19 mouse cellular contexts compared by ENCODE assay signal in genomic region chr1:182284795-182285194, GRCm38 (mm10). TPM values are rescaled to one million over a fixed set of nuclear protein-coding genes. Genes with fewer than 3 reads are reported as not detected.
DNase-seq lines count a peak whose midpoint lies in the region; ATAC-seq lines count a peak whose summit lies in the region.
"Had no signal": no experiment of that assay in that cellular context is flagged by ENCODE, and none has a peak within 500 bp of the region (broad histone marks: within the 10 kb centered on the region; RNA-seq: fewer than 3 reads in every experiment).

No protein-coding gene starts in this region.

- no peaks in the 10 kb centered on the region for H3K36me3 ChIP-seq in intestine, embryonic 14.5 days (ENCODE audit: control insufficient read depth, insufficient read depth, low read length)
- H3K36me3 ChIP-seq in intestine, embryonic 15.5 days = no peaks in the 10 kb centered on the region
- no peaks in the 10 kb centered on the region for H3K36me3 ChIP-seq in midbrain, embryonic 11.5 days (ENCODE audit: control insufficient read depth, insufficient read depth, low read length)
- H3K36me3 ChIP-seq in midbrain, embryonic 15.5 days (replicated peaks) = no peaks in the 10 kb centered on the region
- no peaks in the 10 kb centered on the region for H3K36me3 ChIP-seq in hindbrain, embryonic 16.5 days (ENCODE audit: control insufficient read depth, insufficient read depth, low read length)
- H3K36me3 ChIP-seq: embryonic facial prominence, embryonic 12.5 days; forebrain, embryonic 12.5 days; heart, embryonic 12.5 days; hindbrain, embryonic 15.5 days had no signal

- ATAC-seq in intestine, embryonic 14.5 days (replicated peaks; ENCODE audit: low FRiP score, low TSS enrichment, low read depth) = no peak
- ATAC-seq in intestine, embryonic 15.5 days = no peak
- ATAC-seq in midbrain, embryonic 11.5 days (ENCODE audit: low FRiP score) = no peak
- ATAC-seq in midbrain, embryonic 15.5 days (replicated peaks) = no peak
- ATAC-seq in hindbrain, embryonic 16.5 days = no peak
- ATAC-seq: forebrain, postnatal 0 days; inflammation-experienced regulatory T-cells, adult 6 months had no signal

- no peaks in the 10 kb centered on the region for H3K27me3 ChIP-seq in intestine, embryonic 14.5 days (replicated peaks; ENCODE audit: control insufficient read depth, insufficient read depth, low read length)
- no peaks in the 10 kb centered on the region for H3K27me3 ChIP-seq in intestine, embryonic 15.5 days (replicated peaks)
- peaks cover 4% of the 10 kb centered on the region; the same call in 1 of the 2 replicates for H3K27me3 ChIP-seq in midbrain, embryonic 11.5 days (ENCODE audit: control insufficient read depth, insufficient read depth, low read length)
- H3K27me3 ChIP-seq in midbrain, embryonic 15.5 days (replicated peaks) = no peaks in the 10 kb centered on the region
- H3K27me3 ChIP-seq in hindbrain, embryonic 16.5 days (replicated peaks; ENCODE audit: control insufficient read depth, insufficient read depth, low read length) = no peaks in the 10 kb centered on the region
- H3K27me3 ChIP-seq: embryonic facial prominence, embryonic 12.5 days; heart, embryonic 12.5 days had no signal

- peak; percentile 12 for DNase-seq in intestine, embryonic 14.5 days (ENCODE audit: low spot score)
- peak; percentile 44 for DNase-seq in midbrain, embryonic 11.5 days (ENCODE audit: low spot score, missing footprints)
- peak; percentile 65 for DNase-seq in ES-CJ7 (ENCODE audit: low read depth, low spot score)
- DNase-seq in kidney, adult 18-20 months = no peak
- DNase-seq: adrenal gland, postnatal 10 days; cerebellum, adult 11 months; cerebellum, adult 8-10 months; cerebellum, postnatal 14 days; forebrain, postnatal 0 days; gastrocnemius, postnatal 14 days; heart, postnatal 36 days had no signal

- no peak overlapping the region for H3K4me2 ChIP-seq in intestine, embryonic 14.5 days (ENCODE audit: low read length)
- no peak overlapping the region for H3K4me2 ChIP-seq in intestine, embryonic 15.5 days (replicated peaks)
- no peak overlapping the region for H3K4me2 ChIP-seq in midbrain, embryonic 11.5 days
- no peak overlapping the region for H3K4me2 ChIP-seq in midbrain, embryonic 15.5 days
- H3K4me2 ChIP-seq in hindbrain, embryonic 16.5 days (ENCODE audit: low read length) = no peak overlapping the region
- H3K4me2 ChIP-seq: embryonic facial prominence, embryonic 12.5 days; forebrain, embryonic 12.5 days; heart, embryonic 12.5 days; hindbrain, embryonic 15.5 days had no signal

- no peak overlapping the region for H3K4me3 ChIP-seq in intestine, embryonic 14.5 days (ENCODE audit: low read depth, low read length)
- no peak overlapping the region for H3K4me3 ChIP-seq in intestine, embryonic 15.5 days (replicated peaks)
- H3K4me3 ChIP-seq in midbrain, embryonic 11.5 days (ENCODE audit: low read depth, low read length) = no peak overlapping the region
- no peak overlapping the region for H3K4me3 ChIP-seq in midbrain, embryonic 15.5 days
- no peak overlapping the region for H3K4me3 ChIP-seq in hindbrain, embryonic 16.5 days (ENCODE audit: low read length)
- H3K4me3 ChIP-seq: embryonic facial prominence, embryonic 12.5 days; forebrain, embryonic 12.5 days; heart, embryonic 12.5 days; hindbrain, embryonic 15.5 days had no signal

- H3K9me3 ChIP-seq in intestine, embryonic 14.5 days (ENCODE audit: control insufficient read depth, low read length) = no peaks in the 10 kb centered on the region
- H3K9me3 ChIP-seq in intestine, embryonic 15.5 days = no peaks in the 10 kb centered on the region
- no peaks in the 10 kb centered on the region for H3K9me3 ChIP-seq in midbrain, embryonic 11.5 days (ENCODE audit: control insufficient read depth, low read length)
- H3K9me3 ChIP-seq in midbrain, embryonic 15.5 days = no peaks in the 10 kb centered on the region
- H3K9me3 ChIP-seq in hindbrain, embryonic 16.5 days (ENCODE audit: control insufficient read depth, low read length) = no peaks in the 10 kb centered on the region
- H3K9me3 ChIP-seq: embryonic facial prominence, embryonic 12.5 days; forebrain, embryonic 12.5 days; heart, embryonic 12.5 days; hindbrain, embryonic 15.5 days had no signal

- 90% methylated on average over 2 of the region's 2 CpGs for WGBS in intestine, embryonic 14.5 days
- 88% methylated on average over 2 of the region's 2 CpGs for WGBS in intestine, embryonic 15.5 days
- whole genome bisulfite sequencing in midbrain, embryonic 11.5 days = 97% methylated on average over 2 of the region's 2 CpGs
- WGBS in midbrain, embryonic 15.5 days = 91% methylated on average over 2 of the region's 2 CpGs
- 96% methylated on average over 2 of the region's 2 CpGs for WGBS in hindbrain, embryonic 16.5 days

- H3K27ac ChIP-seq in intestine, embryonic 14.5 days (ENCODE audit: low read depth) = no peak overlapping the region
- no peak overlapping the region for H3K27ac ChIP-seq in intestine, embryonic 15.5 days
- no peak overlapping the region for H3K27ac ChIP-seq in midbrain, embryonic 11.5 days (ENCODE audit: low read depth, low read length)
- H3K27ac ChIP-seq in midbrain, embryonic 15.5 days = no peak overlapping the region
- H3K27ac ChIP-seq in hindbrain, embryonic 16.5 days (ENCODE audit: low read depth, low read length) = no peak overlapping the region
- H3K27ac ChIP-seq: embryonic facial prominence, embryonic 12.5 days; forebrain, embryonic 12.5 days; hindbrain, embryonic 15.5 days had no signal

- peaks cover 10% of the 10 kb centered on the region for H3K4me1 ChIP-seq in intestine, embryonic 14.5 days (replicated peaks; ENCODE audit: control insufficient read depth, insufficient read depth, low read length)
- H3K4me1 ChIP-seq in intestine, embryonic 15.5 days (replicated peaks) = peaks cover 15% of the 10 kb centered on the region
- H3K4me1 ChIP-seq in midbrain, embryonic 11.5 days (ENCODE audit: control insufficient read depth, insufficient read depth, low read length) = peaks cover 19% of the 10 kb centered on the region
- peaks cover 27% of the 10 kb centered on the region for H3K4me1 ChIP-seq in midbrain, embryonic 15.5 days
- H3K4me1 ChIP-seq in hindbrain, embryonic 16.5 days (ENCODE audit: control insufficient read depth, insufficient read depth, low read depth, low read length) = peaks cover 19% of the 10 kb centered on the region

- no peak overlapping the region for H3K9ac ChIP-seq in intestine, embryonic 14.5 days (ENCODE audit: low read length)
- H3K9ac ChIP-seq in intestine, embryonic 15.5 days = no peak overlapping the region
- no peak overlapping the region for H3K9ac ChIP-seq in midbrain, embryonic 11.5 days (ENCODE audit: low read length)
- no peak overlapping the region for H3K9ac ChIP-seq in midbrain, embryonic 15.5 days
- H3K9ac ChIP-seq in hindbrain, embryonic 16.5 days (ENCODE audit: low read depth, low read length) = no peak overlapping the region
- H3K9ac ChIP-seq: embryonic facial prominence, embryonic 12.5 days; forebrain, embryonic 12.5 days; forebrain, postnatal 0 days; heart, embryonic 12.5 days; hindbrain, embryonic 15.5 days had no signal

RNA-seq across cellular contexts. Expression of gene Degs1, which starts 2.2 kb away (rescaled TPM):
- polyA plus RNA-seq in intestine, embryonic 14.5 days (2014; fragmentation: Nextera tagmentation; extraction: Ambion mirVana) = 119 and 126 TPM in 2 replicates
- 120 and 131 TPM in 2 replicates for polyA plus RNA-seq in intestine, embryonic 15.5 days (2015; fragmentation: Nextera tagmentation; extraction: Ambion mirVana)
- 68.5 and 76.2 TPM in 2 replicates for polyA plus RNA-seq in midbrain, embryonic 11.5 days (2014; fragmentation: Nextera tagmentation; extraction: Ambion mirVana)
- 68.7 and 69.8 TPM in 2 replicates for polyA plus RNA-seq in midbrain, embryonic 15.5 days (2015; fragmentation: Nextera tagmentation; extraction: Ambion mirVana)
- 102 and 116 TPM in 2 replicates for polyA plus RNA-seq in hindbrain, embryonic 16.5 days (2015; fragmentation: Nextera tagmentation; extraction: Ambion mirVana)

RNA-seq across cellular contexts. Expression of gene Fbxo28, which starts 56.6 kb away (rescaled TPM):
- polyA plus RNA-seq in intestine, embryonic 14.5 days (2014; fragmentation: Nextera tagmentation; extraction: Ambion mirVana) = 20.9 and 22.6 TPM in 2 replicates
- 13.3 and 13.4 TPM in 2 replicates for polyA plus RNA-seq in intestine, embryonic 15.5 days (2015; fragmentation: Nextera tagmentation; extraction: Ambion mirVana)
- polyA plus RNA-seq in midbrain, embryonic 11.5 days (2014; fragmentation: Nextera tagmentation; extraction: Ambion mirVana) = 29.7 and 32.1 TPM in 2 replicates
- polyA plus RNA-seq in midbrain, embryonic 15.5 days (2015; fragmentation: Nextera tagmentation; extraction: Ambion mirVana) = 22.4 and 23.6 TPM in 2 replicates
- 20.6 and 22.0 TPM in 2 replicates for polyA plus RNA-seq in hindbrain, embryonic 16.5 days (2015; fragmentation: Nextera tagmentation; extraction: Ambion mirVana)
